Mouse (Mus musculus) CD4-positive helper T cell, adult 2 months (primary cell): ENCODE data around the gene Fndc9.

Source experiments
- DNase-seq: peaks from one replicate; pipeline ENCODE4 v3.0.0-alpha.2; 2012; ENCODE audit warnings: low read depth, missing footprints, low spot score

Fndc9 gene

GRCm38 (mm10) chr11:46235334-46235733, at the start of gene Fndc9:
Fndc9 (plus strand) TSS chr11:46235531.
- no peak for DNase-seq

DNA sequence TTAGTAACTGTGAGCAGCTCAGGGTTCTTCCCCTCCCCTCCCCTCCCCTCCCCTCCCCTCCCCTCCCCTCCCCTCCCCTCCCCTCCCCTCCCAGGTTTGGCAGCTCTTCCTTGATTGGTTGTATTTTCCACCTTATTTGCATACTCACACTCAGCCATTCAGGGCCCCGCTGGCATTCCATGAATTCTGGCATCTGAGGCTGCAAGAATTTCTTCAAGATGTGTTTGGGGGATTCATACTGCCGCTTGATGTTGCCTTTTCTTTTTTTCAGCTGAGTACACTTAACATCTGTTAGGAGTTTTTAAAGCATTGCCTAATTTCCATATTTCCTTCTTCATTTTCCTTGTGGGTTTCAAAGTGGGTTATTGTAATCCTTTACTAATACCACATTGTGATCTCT, 47.0 kb upstream of the Fndc9 start:
- no peak for DNase-seq

DNA sequence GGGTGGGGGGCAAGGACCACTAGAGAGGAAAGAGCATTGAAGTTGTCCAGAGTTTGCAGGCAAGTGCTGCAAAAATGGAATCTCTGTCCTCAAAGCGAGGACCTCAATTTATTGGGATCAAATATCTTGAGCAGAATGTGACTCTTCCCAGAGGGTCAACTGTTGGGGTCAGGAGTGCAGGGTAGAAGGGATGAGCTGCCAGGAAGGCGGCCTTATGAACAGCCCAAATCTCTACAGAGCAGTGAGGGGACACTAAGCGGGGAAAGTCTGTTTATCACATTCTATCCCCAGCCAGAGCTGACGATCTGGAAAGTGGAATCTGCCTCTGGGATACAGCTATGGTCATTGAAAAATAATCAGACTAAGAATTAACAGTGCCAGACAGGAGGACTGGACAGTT, 41.2 kb upstream of the Fndc9 start:
- no peak for DNase-seq

DNA sequence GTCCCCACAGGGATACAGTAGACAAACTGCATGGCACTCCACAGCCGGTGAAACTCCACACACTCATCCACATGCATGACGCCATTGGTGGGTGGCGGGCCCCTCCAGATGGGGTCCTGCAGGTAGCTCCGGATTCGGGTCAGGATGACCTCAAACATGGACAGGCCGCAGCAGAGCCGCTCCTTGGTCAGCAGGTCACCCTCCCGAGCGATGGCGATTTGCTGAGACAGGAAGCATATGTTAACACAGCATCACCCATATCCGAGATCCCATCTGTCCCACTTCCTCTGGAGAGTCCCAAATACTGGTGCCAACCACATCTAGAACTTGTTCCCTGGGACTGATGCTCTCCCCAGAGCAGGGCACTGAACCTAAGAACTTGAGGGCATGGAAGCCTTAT, 34.7 kb upstream of the Fndc9 start:
- DNase-seq: no peak

DNA sequence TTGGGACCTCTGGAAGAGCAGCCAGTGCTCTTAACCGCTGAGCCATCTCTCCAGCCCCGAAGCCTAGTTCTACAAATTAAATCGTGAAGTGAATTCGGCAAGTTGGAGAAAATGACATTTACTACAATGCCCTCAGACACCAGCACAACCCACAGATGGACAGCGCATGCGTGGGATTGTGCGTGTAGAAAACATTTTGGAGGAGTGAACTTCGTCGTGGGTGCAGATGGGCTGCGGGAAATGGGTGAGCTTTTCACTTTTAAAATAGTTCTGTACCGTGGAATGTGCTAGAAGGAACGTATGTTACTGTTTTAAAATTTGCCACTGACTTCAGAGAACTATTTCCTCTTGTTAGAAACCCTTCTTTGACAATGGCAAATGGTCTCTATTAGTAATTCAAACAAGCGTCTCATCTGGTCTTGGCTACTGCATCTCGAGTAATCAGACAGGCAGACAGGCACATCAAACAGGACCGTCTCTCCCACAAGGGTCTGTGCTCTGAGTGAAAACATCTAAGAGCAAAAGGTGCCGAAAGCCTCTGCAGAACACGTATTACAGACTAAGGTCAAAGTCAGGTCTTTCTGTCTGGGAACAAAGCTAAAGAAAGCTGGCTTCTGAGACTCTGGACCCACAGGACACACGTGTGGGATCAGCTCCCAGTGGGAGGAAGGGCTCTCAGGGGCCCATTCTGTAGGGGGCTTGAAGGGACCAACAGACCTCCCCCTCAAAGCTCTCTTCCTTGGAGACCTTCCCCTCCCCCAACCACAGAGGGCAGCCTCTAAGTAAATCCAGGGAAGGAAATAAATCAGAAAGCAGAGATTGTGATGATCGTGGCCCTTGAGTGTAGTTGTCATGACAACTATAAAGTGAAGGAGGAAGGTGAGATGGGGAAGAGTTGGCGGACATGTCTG, 33.4 kb upstream of the Fndc9 start:
- DNase-seq: no peak

DNA sequence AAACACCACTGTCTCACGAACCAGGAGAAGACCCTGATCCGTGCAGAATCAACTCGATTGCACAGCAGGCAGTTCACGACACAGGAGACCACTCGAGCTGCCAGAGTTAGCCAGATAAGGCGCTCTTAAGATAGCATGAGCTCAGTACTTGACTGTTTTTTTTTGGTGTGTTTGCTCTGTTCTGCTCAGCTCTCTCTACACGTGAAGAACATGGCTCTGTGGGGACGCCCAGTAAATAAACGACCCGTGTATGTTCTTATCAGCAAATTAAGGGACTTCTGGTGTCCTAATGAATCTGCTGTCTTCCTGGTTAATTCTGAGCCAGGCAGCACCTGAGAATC, 32.8 kb upstream of the Fndc9 start:
- DNase-seq: no peak

DNA sequence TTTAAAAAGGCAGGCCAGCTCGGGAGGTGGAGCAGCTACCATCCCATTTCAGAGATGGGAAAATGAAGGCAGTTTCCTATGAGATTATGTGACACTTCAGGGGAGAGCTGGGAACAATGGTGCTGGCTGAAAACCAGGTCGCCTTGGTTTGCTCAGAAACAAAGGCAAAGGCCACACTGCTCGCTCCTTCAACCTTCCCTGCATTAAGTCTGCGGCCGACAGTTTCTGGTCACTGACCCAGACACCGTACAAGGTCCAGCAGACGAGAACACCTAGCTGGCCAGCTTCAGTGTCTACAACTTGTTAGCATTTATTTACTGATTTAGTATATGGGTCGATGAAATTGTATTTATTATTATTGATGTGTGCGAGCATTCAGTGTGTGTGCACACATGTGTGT, 30.5 kb upstream of the Fndc9 start:
- DNase-seq: no peak

- no peak for DNase-seq
Measured at GRCm38 (mm10) chr11:46205639-46206409, 29.5 kb upstream of the Fndc9 start.

DNA sequence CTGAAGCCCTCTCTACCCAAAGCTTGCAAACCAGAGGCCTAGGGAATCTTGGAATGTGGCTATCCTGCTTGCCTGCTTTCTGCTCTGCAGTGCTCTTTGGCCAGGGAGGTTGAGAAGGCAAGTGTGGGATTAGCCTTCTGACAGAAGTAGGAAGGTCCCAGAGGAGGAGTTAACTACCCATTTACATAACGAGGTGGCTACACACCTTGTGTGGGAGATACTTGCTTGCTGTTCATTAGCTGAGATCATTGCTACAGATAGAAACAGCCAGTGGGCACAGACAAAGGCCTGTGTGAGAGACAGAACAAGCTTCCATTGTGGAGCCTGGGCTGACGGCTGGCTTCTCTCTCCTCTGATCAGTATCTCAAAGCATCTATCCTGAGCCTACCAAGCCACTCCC, 25.4 kb upstream of the Fndc9 start:
- DNase-seq: no peak

GRCm38 (mm10) chr11:46211858-46212257, 23.5 kb upstream of the Fndc9 start:
- no peak for DNase-seq

DNA sequence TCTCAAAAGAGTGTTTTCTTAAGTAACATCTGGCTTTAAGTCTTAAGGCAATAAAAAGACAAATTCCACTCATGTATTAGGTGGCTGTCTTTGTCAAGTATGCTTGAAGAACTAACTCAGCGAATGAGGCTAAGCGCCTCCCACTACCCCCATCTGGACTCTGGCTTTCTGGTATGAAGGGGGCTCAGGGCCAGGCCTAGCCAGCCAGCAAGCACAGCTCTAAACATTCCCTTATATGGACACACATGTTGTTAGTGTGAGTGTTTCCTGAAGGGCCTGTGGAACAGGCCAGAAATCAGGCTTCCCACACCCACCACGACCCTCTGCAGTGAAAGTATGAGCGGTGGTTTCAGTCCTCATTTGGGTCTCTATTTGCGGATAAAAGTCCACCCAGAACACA, 21.5 kb upstream of the Fndc9 start:
- no peak for DNase-seq

DNA sequence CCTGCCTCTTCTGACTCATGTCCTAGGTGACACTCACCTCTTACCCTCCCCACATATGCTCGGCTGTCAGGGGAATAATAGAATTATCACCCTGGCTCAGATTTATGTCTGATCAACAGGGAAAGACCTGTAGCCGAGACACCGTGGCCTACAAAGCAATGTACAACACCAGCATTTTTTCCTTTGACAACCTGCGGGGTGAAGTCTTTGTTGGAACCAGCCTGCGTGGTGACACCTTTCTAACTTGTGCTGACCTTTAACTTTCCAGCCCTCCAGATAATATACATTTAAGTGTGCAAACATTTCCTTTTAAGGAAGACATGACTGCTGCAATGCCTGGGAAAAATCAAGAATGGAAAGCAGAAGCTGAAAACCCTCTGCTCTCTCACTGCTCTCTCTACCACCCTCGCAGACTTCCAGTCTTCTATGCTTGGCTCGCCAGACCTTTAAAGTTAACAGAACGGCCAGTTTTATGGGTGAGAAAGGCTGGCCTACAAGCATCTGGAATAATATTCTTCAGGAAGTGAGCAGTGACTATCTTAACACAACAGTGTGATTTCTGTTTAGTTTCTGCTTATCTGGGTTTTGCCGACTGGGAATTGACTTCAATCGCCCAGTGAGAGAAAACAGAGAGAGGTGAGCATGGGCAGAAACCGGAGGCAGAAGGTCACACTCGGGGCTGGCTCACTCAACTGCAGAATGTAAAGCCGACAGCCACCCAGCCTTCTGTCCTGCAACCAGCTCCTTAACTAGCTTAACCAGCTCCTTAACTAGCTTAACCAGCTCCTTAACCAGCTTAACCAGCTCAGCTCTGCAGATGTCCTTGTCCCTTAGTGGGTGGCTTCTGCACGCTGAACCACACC, 20.7 kb upstream of the Fndc9 start:
- no peak for DNase-seq

GRCm38 (mm10) chr11:46215354-46215753, 20.0 kb upstream of the Fndc9 start:
- DNase-seq: peak; percentile 72

DNA sequence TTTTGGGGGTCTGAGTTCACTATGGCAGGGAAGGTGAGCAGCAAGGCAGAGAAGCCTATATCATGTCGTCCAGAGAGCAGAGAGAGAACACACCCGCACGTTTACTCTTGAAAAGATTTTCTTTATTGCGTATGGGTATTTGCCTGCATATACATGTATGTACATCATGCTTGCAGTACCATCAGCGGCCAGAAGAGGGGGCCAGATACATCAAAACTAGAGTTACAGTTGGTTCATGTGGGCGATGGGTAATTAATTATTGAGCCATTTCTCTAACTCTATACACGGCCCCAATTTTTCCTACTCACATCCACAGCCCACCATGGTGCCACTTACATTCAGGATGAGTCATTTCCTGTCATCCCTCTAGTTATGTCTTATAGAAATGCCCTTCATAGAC, 18.7 kb upstream of the Fndc9 start:
- DNase-seq: peak; percentile 43

- DNase-seq: no peak
Measured at GRCm38 (mm10) chr11:46217686-46218085, 17.6 kb upstream of the Fndc9 start.

GRCm38 (mm10) chr11:46218584-46218983, 16.7 kb upstream of the Fndc9 start:
- no peak for DNase-seq

DNA sequence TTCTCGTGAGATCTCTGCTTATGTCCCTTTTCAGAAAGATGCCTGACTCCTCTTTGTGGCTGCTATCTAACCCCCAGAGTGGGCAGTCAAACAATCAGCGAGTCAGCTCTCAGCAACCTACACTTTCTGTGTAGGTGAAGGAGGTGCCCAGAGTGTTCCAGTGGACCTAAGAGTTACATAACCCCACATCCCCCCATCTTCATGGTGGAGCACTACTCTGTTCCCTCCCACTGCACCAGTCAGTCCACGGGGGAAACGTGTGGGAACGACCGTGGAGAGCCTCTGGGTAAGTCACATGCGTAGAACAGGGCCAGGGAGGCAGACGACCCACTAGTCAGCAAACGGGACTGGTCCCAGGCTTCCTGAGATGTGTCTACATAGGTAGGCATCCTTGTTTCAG, 16.0 kb upstream of the Fndc9 start:
- no peak for DNase-seq

- DNase-seq: no peak
Measured at GRCm38 (mm10) chr11:46220211-46220610, 15.1 kb upstream of the Fndc9 start.

DNA sequence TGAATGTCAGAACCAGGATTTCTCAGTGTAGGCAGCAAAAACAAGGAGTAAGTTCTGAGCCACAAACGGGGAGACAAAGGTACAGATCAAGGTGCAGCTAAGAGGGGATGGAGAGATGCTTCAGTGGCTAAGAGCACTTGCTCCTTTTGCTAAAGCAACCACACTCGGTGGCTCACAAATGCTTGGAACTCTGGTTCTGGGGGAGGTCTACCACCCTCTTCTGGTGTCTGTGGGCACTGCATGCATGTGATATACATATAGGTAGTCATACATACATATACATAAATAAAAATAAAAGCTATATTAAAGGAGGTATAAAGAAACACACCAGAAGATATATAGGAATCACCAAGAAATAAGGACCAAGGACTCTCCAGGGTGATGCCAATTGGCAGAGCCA, 11.8 kb upstream of the Fndc9 start:
- no peak for DNase-seq

DNA sequence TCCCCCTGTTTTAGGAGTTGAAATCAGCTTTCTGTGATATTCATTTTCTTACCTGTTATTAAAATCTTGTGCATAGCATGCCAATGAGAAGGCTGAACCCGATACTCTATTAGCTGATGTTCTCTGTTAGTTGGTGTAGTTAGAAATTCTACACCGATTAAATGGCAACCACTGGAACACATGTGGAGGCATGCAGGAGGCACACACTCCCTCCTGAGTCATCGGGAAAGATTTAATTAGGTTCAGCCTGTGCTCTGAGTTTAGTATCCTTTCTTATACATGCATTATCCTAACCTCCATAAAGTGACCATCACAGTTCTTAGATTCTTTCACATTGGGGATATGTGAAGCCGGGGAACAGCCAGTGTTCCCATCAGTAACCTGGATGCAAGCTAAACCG, 10.0 kb upstream of the Fndc9 start:
- no peak for DNase-seq

DNA sequence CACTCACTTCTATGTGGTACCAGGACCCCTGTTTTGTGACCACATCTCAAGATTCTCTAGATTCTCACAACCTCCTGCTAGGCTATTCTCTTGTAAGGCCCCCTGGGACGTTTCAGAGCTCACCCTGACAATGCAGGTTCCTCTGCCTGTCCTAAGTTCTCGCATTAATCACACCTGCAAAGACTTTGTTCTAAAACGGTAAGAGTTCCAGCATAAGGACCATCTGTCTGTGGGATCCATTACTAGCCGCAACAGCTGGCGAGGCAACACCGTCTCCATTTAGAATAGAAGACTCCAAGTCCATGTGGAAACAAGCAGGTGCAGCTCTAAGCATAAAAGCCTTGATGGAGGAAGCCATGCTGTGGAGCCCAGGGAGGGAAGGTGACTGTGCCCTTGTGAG, 5.1 kb upstream of the Fndc9 start:
- DNase-seq: no peak

- DNase-seq: no peak
Measured at GRCm38 (mm10) chr11:46232803-46233202, 2.5 kb upstream of the Fndc9 start.
